Mouse (Mus musculus): ENCODE measurements around the gene Fam222a. TPM values are rescaled to one million over a fixed set of nuclear protein-coding genes. Genes with fewer than 3 reads are reported as not detected.

The Fam222a gene
- polyA plus RNA-seq, 1 experiment from 2014 or later: 5.1 TPM

DNA sequence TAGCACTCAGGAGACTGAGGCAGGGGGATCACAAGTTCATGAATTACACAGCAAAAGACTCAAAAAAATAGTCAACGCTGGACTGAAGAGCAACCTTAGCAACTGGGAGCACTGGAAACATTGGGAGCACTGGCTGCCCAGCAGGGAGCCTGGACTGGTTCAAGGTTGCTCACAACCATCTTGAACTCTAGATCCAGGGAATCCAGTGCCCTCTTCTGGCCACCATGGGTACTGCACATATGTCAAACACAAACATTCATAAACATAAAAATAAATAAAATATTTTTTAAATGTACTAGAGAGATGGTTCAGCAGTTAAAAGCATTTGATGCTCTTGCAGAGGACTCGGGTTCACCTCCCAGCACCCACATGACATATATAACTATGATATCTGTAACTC is 63.5 kb downstream of the Fam222a start:
- Histone ChIP-seq H3K27ac (no peak overlapping the region), H3K27me3 (replicated peaks) (no peaks in the 10 kb centered on the region), H3K4me3 (replicated peaks) (no peak overlapping the region), H3K9me3 (no peaks in the 10 kb centered on the region), H3K36me3 (no peaks in the 10 kb centered on the region), H3K4me1 (replicated peaks) (no peaks in the 10 kb centered on the region), H3K9ac (no peak overlapping the region), H3K4me2 (replicated peaks) (no peak overlapping the region)
- no peak for ATAC-seq
- WGBS: 52% methylated on average over 2 of the region's 2 CpGs

DNA sequence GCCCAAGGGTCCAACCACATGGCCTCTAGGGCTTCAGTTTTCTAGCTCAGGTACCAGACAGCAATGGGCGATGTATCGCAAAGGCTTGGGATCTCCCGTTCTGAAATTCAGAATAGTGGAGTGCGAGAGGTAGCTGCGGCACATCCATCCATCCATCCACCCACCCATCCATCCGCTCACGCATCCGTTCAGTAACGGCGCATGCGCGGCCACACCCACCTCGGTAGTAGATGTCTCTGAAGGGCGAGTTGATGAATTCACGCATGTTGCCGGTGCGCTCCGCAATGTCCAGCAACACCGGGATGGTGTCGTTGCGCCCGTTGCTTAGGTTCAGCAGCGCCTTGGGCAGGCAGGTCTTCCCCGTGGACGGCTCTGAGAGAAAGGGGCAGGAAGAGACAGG is 68.3 kb downstream of the Fam222a start:
- Histone ChIP-seq H3K9me3 (no peaks in the 10 kb centered on the region), H3K4me2 (replicated peaks) (no peak overlapping the region), H3K9ac (no peak overlapping the region), H3K4me3 (replicated peaks) (no peak overlapping the region), H3K27me3 (replicated peaks) (peaks cover 5% of the 10 kb centered on the region; the same call in 1 of the 2 replicates), H3K27ac (no peak overlapping the region), H3K4me1 (replicated peaks) (peaks cover 4% of the 10 kb centered on the region), H3K36me3 (no peaks in the 10 kb centered on the region)
- 78% methylated on average over 25 of the region's 25 CpGs for whole genome bisulfite sequencing
- ATAC-seq: no peak

GRCm38 (mm10) chr5:114638769-114639644 is 71.2 kb downstream of the Fam222a start:
- Histone ChIP-seq H3K9me3 (no peaks in the 10 kb centered on the region), H3K4me2 (replicated peaks) (peak overlapping the region; percentile 57), H3K4me3 (replicated peaks) (no peak overlapping the region), H3K9ac (no peak overlapping the region; the same call in 1 of the 2 replicates), H3K27me3 (replicated peaks) (peaks cover 5% of the 10 kb centered on the region; the same call in 1 of the 2 replicates), H3K4me1 (replicated peaks) (peaks cover 4% of the 10 kb centered on the region), H3K36me3 (no peaks in the 10 kb centered on the region), H3K27ac (no peak overlapping the region)
- ATAC-seq: peak; percentile 88
- WGBS: 10% methylated on average over 22 of the region's 22 CpGs

GRCm38 (mm10) chr5:114639645-114639957 is 71.8 kb downstream of the Fam222a start:
- peak; percentile 55 for ATAC-seq

DNA sequence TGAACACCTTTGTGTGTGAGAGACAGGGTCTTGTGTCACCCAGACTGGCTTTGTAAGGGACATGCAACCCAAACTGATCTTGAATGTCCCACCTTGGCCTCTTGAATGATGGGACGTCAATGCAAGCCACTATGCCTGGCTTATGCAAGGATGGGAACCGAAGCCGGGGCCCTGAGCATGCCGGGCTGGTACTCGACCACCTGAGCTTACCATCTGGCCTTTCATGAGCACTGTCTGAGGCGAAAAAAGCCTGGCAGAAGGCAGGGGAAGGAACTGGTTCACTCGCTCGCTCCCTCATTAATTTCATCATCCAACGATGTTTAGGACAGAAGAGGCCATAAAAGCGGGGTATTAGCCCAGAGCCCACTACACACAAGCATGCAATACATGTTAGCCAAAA is 73.0 kb downstream of the Fam222a start:
- no peak for ATAC-seq
- Histone ChIP-seq H3K36me3 (no peaks in the 10 kb centered on the region), H3K4me2 (replicated peaks) (no peak overlapping the region), H3K27ac (no peak overlapping the region), H3K4me1 (replicated peaks) (peaks cover 4% of the 10 kb centered on the region), H3K9ac (no peak overlapping the region), H3K27me3 (replicated peaks) (peaks cover 5% of the 10 kb centered on the region; the same call in 1 of the 2 replicates), H3K9me3 (no peaks in the 10 kb centered on the region), H3K4me3 (replicated peaks) (no peak overlapping the region)
- WGBS: 79% methylated on average over 10 of the region's 10 CpGs

More at GRCm38 (mm10) chr5:114639645-114639957, 71.8 kb downstream of the Fam222a start:
- WGBS: 22% methylated on average over 7 of the region's 7 CpGs
- Histone ChIP-seq H3K9ac (no peak overlapping the region), H3K4me1 (replicated peaks) (peaks cover 4% of the 10 kb centered on the region), H3K27ac (no peak overlapping the region), H3K4me3 (replicated peaks) (no peak overlapping the region), H3K36me3 (no peaks in the 10 kb centered on the region), H3K4me2 (replicated peaks) (peak overlapping the region; percentile 57), H3K27me3 (replicated peaks) (peaks cover 5% of the 10 kb centered on the region; the same call in 1 of the 2 replicates), H3K9me3 (no peaks in the 10 kb centered on the region)

GRCm38 (mm10) chr5:114644918-114645317 is 77.1 kb downstream of the Fam222a start:
- Histone ChIP-seq H3K27me3 (replicated peaks) (no peaks in the 10 kb centered on the region; the same call in 1 of the 2 replicates), H3K9me3 (no peaks in the 10 kb centered on the region), H3K36me3 (no peaks in the 10 kb centered on the region), H3K27ac (no peak overlapping the region), H3K4me2 (replicated peaks) (no peak overlapping the region), H3K4me1 (replicated peaks) (peaks cover 11% of the 10 kb centered on the region), H3K4me3 (replicated peaks) (no peak overlapping the region), H3K9ac (no peak overlapping the region; the same call in 1 of the 2 replicates)
- ATAC-seq: no peak
- WGBS: 43% methylated on average over 6 of the region's 6 CpGs

- no peak overlapping the region for H3K9ac ChIP-seq
- no peak overlapping the region for H3K4me2 ChIP-seq (replicated peaks)
- no peak overlapping the region for H3K4me3 ChIP-seq (replicated peaks)
- no peaks in the 10 kb centered on the region for H3K27me3 ChIP-seq (replicated peaks)
- H3K36me3 ChIP-seq: no peaks in the 10 kb centered on the region
- H3K9me3 ChIP-seq: no peaks in the 10 kb centered on the region
- WGBS: 89% methylated on average over 5 of the region's 5 CpGs
- peaks cover 14% of the 10 kb centered on the region for H3K4me1 ChIP-seq (replicated peaks)
- no peak overlapping the region for H3K27ac ChIP-seq
- no peak for ATAC-seq
Measured at GRCm38 (mm10) chr5:114645916-114646315, 78.1 kb downstream of the Fam222a start.

- Histone ChIP-seq H3K27me3 (replicated peaks) (no peaks in the 10 kb centered on the region), H3K4me3 (replicated peaks) (peak overlapping the region; percentile 34), H3K4me1 (replicated peaks) (peaks cover 18% of the 10 kb centered on the region), H3K9me3 (no peaks in the 10 kb centered on the region), H3K27ac (no peak overlapping the region), H3K4me2 (replicated peaks) (peak overlapping the region; percentile 80), H3K36me3 (no peaks in the 10 kb centered on the region), H3K9ac (peak overlapping the region; percentile 32)
- peak; percentile 77 for ATAC-seq
- 3% methylated on average over 27 of the region's 27 CpGs for WGBS
Measured at GRCm38 (mm10) chr5:114647211-114647974, 79.6 kb downstream of the Fam222a start.

- ATAC-seq: no peak
- Histone ChIP-seq H3K9ac (no peak overlapping the region), H3K27ac (no peak overlapping the region), H3K36me3 (no peaks in the 10 kb centered on the region), H3K27me3 (replicated peaks) (no peaks in the 10 kb centered on the region), H3K4me2 (replicated peaks) (no peak overlapping the region), H3K4me3 (replicated peaks) (no peak overlapping the region), H3K9me3 (no peaks in the 10 kb centered on the region), H3K4me1 (replicated peaks) (peaks cover 18% of the 10 kb centered on the region)
- 82% methylated on average over 11 of the region's 11 CpGs for WGBS
Measured at GRCm38 (mm10) chr5:114648728-114649311, 81.0 kb downstream of the Fam222a start.

GRCm38 (mm10) chr5:114651002-114651401 is 83.2 kb downstream of the Fam222a start:
- no peak overlapping the region for H3K4me3 ChIP-seq (replicated peaks)

GRCm38 (mm10) chr5:114651449-114651848 is 83.6 kb downstream of the Fam222a start:
- Histone ChIP-seq H3K9ac (no peak overlapping the region; the same call in 1 of the 2 replicates), H3K4me1 (replicated peaks) (peaks cover 18% of the 10 kb centered on the region), H3K27me3 (replicated peaks) (peaks cover 8% of the 10 kb centered on the region), H3K27ac (no peak overlapping the region), H3K36me3 (no peaks in the 10 kb centered on the region), H3K9me3 (no peaks in the 10 kb centered on the region), H3K4me2 (replicated peaks) (peak overlapping the region; percentile 24; the same call in 1 of the 2 replicates), H3K4me3 (replicated peaks) (no peak overlapping the region)
- WGBS: 31% methylated on average over 3 of the region's 3 CpGs
- ATAC-seq: no peak

More at GRCm38 (mm10) chr5:114651002-114651401, 83.2 kb downstream of the Fam222a start:
- no peak for ATAC-seq
- Histone ChIP-seq H3K9me3 (no peaks in the 10 kb centered on the region), H3K27me3 (replicated peaks) (peaks cover 5% of the 10 kb centered on the region; the same call in 1 of the 2 replicates), H3K4me2 (replicated peaks) (peak overlapping the region; percentile 24; the same call in 1 of the 2 replicates), H3K27ac (no peak overlapping the region), H3K4me1 (replicated peaks) (peaks cover 18% of the 10 kb centered on the region), H3K36me3 (no peaks in the 10 kb centered on the region), H3K9ac (no peak overlapping the region; the same call in 1 of the 2 replicates)
- 34% methylated on average over 14 of the region's 14 CpGs for WGBS

Measured in intestine, embryonic 15.5 days (tissue).